Mouse (Mus musculus) embryonic facial prominence, embryonic 12.5 days (tissue): Measurements from ENCODE around the gene Gm17535. TPM values are rescaled to one million over a fixed set of nuclear protein-coding genes. Genes with fewer than 3 reads are reported as not detected.
"Not testable (repeated sequence)": the region's sequence is repeated elsewhere in the genome, so short reads cannot be mapped to it uniquely, and the experiment has no call there.

ENCODE experiments used
- ATAC-seq: fragments of 200-750 bp; cut with Nextera tagmentation; 2 replicates; pipeline ENCODE4 v1.8.0; 2017; ENCODE audit not compliant: insufficient number of reproducible peaks, insufficient read depth, low FRiP score, low TSS enrichment
- H3K27ac ChIP-seq: fragments of 300-500 bp; sonication (generic); 2 replicates; pipeline ENCODE4 v1.5.1; 2016; ENCODE audit warnings: mild to moderate bottlenecking
- H3K27me3 ChIP-seq: fragments of 300-500 bp; sonication (generic); 2 replicates; pipeline ENCODE4 v1.6.1; 2016; ENCODE audit warnings: mild to moderate bottlenecking, moderate library complexity
- H3K36me3 ChIP-seq: fragments of 300-500 bp; sonication (generic); 2 replicates; pipeline ENCODE4 v1.6.1; 2016; ENCODE audit warnings: mild to moderate bottlenecking
- H3K4me1 ChIP-seq: fragments of 300-500 bp; sonication (generic); 2 replicates; pipeline ENCODE4 v1.6.1; 2016
- H3K4me2 ChIP-seq: fragments of 300-500 bp; sonication (generic); replicated peaks from 2 replicates; pipeline ENCODE4 v1.6.1; 2016; ENCODE audit warnings: mild to moderate bottlenecking, moderate library complexity
- H3K4me3 ChIP-seq: fragments of 300-500 bp; sonication (generic); 2 replicates; pipeline ENCODE4 v1.5.1; 2016; ENCODE audit warnings: mild to moderate bottlenecking
- H3K9ac ChIP-seq: fragments of 300-500 bp; sonication (generic); 2 replicates; pipeline ENCODE4 v1.6.1; 2016; ENCODE audit warnings: mild to moderate bottlenecking, moderate library complexity
- H3K9me3 ChIP-seq: fragments of 300-500 bp; sonication (generic); 2 replicates; pipeline ENCODE4 v1.6.1; 2016; ENCODE audit warnings: mild to moderate bottlenecking, moderate library complexity
- WGBS: fragments of 180-500 bp; shearing (Covaris S2); methylation state at CpG from one replicate; pipeline ENCODE4 v1.1.7; 2016; 5-methylcytosine and 5-hydroxymethylcytosine counted together
- microRNA-seq: library from miRNA; unstranded; fragments of <30 nt; microRNA quantifications from one replicate; pipeline ENCODE4, GENCODE M21; 2017
- polyA plus RNA-seq: library from polyadenylated mRNA; unstranded; fragments of >200 nt; fragmentation: Nextera tagmentation; extraction: Ambion mirVana; gene quantifications from 2 replicates; pipeline ENCODE4 v1.2.1, GENCODE M21; 2016

Gm17535 gene
- polyA plus RNA-seq, 1 experiment from 2014 or later: not detected

DNA sequence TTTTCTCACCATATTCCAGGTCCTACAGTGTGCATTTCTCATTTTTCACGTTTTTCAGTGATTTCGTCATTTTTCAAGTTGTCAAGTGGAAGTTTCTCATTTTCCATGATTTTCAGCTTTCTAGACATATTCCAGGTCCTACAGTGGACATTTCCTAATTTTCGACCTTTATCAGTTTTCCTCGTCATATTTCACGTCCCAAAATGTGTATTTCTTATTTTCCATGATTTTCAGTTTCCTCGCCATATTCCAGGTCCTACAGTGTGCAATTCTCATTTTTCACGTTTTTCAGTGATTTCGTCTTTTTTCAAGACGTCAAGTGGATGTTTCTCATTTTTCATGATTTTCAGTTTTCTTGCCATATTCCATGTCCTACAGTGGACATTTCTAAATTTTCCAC lies 7.2 kb upstream of the Gm17535 start:
- H3K36me3 ChIP-seq, H3K9ac ChIP-seq, ATAC-seq: not testable (repeated sequence)

GRCm38 (mm10) chr9:3029276-3030000 lies 5.0 kb upstream of the Gm17535 start:
- WGBS: 64% methylated on average over 13 of the region's 16 CpGs
- H3K9ac ChIP-seq, H3K27ac ChIP-seq, H3K9me3 ChIP-seq, H3K4me3 ChIP-seq, ATAC-seq, H3K36me3 ChIP-seq, H3K27me3 ChIP-seq, H3K4me2 ChIP-seq, H3K4me1 ChIP-seq: not testable (repeated sequence)

More for the DNA sequence above, 7.2 kb upstream of the Gm17535 start:
- WGBS: 69% methylated on average over 9 of the region's 9 CpGs
- not testable (repeated sequence) for H3K4me3 ChIP-seq, H3K9me3 ChIP-seq, H3K27me3 ChIP-seq, H3K4me1 ChIP-seq, H3K27ac ChIP-seq, H3K4me2 ChIP-seq

- H3K27ac ChIP-seq, ATAC-seq: not testable (repeated sequence)
- WGBS: 51% methylated on average over 2 of the region's 10 CpGs
Measured at GRCm38 (mm10) chr9:3030677-3031318, 3.6 kb upstream of the Gm17535 start.

GRCm38 (mm10) chr9:3036577-3036976 lies 2.2 kb downstream of the Gm17535 start, which contains the start of gene Gm10715:
Gene Gm10715, plus strand, starts transcription at chr9:3036877.
- H3K4me3 ChIP-seq, H3K4me2 ChIP-seq, H3K9me3 ChIP-seq, H3K36me3 ChIP-seq, H3K27me3 ChIP-seq, H3K27ac ChIP-seq, H3K4me1 ChIP-seq, H3K9ac ChIP-seq, ATAC-seq: not testable (repeated sequence)
- WGBS: 78% methylated on average over 8 of the region's 8 CpGs

More at GRCm38 (mm10) chr9:3030677-3031318, 3.6 kb upstream of the Gm17535 start:
- not testable (repeated sequence) for H3K9me3 ChIP-seq, H3K4me1 ChIP-seq, H3K36me3 ChIP-seq, H3K27me3 ChIP-seq, H3K9ac ChIP-seq, H3K4me3 ChIP-seq, H3K4me2 ChIP-seq

DNA sequence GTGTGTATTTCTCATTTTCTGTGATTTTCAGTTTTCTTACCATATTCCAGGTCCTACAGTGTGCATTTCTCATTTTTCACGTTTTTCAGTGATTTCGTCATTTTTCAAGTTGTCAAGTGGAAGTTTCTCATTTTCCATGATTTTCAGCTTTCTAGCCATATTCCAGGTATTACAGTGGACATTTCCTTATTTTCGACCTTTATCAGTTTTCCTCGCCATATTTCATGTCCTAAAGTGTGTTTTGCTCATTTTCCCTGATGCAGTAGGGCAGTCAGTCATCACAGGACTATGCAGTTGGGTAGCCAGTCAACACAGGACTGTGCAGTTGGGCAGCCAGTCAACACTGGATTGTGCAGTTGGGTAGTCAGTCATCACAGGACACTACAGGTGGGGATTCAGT lies 3.8 kb downstream of the Gm17535 start:
- H3K9ac ChIP-seq, H3K27ac ChIP-seq, H3K27me3 ChIP-seq, H3K36me3 ChIP-seq, ATAC-seq, H3K4me2 ChIP-seq, H3K4me1 ChIP-seq, H3K4me3 ChIP-seq: not testable (repeated sequence)
- WGBS: 71% methylated on average over 4 of the region's 4 CpGs
- H3K9me3 ChIP-seq: peaks cover 12% of the 10 kb centered on the region

Small RNA genes lying within 50 kb of the gene (microRNA-seq; reads per million reads assigned to microRNA genes)
- gene Mir101c: not detected

Other genes with a start within 250 kb of the Gm17535 start
- not detected in 2 replicates for gene Gm10722, start 33.7 kb upstream of the Gm17535 start, polyA plus RNA-seq
- not detected in 2 replicates for gene Gm11168, start 31.3 kb upstream of the Gm17535 start, polyA plus RNA-seq
- not detected in 2 replicates for gene Gm10721, start 21.5 kb upstream of the Gm17535 start, polyA plus RNA-seq
- gene Gm10720, start 18.9 kb upstream of the Gm17535 start, polyA plus RNA-seq: not detected in 2 replicates
- gene Gm10719, start 17.2 kb upstream of the Gm17535 start, polyA plus RNA-seq: not detected in 2 replicates
- gene Gm10718, start 11.1 kb upstream of the Gm17535 start, polyA plus RNA-seq: 0.26 TPM in 1 of 2 replicates, not detected in the other
- not detected in 2 replicates for gene Gm10717, start 9.2 kb upstream of the Gm17535 start, polyA plus RNA-seq
- gene Gm10715, start 2.3 kb downstream of the Gm17535 start, polyA plus RNA-seq: not detected in 2 replicates